Mouse (Mus musculus) lung, adult 2 months (tissue): ENCODE results near the gene Arl6ip5. TPM values are rescaled to one million over a fixed set of nuclear protein-coding genes. Genes with fewer than 3 reads are reported as not detected.

ENCODE experiments used
- DNase-seq: peaks from one replicate; pipeline ENCODE4 v3.0.0; 2022
- H3K4me1 ChIP-seq: fragments of 200-500 bp; 2 replicates; pipeline ENCODE4 v1.6.1; 2011; ENCODE audit warnings: low read length; ENCODE audit not compliant: control insufficient read depth, insufficient read depth
- H3K4me3 ChIP-seq: fragments of 200-500 bp; replicated peaks from 2 replicates; pipeline ENCODE3; 2011; ENCODE audit warnings: low read depth, mild to moderate bottlenecking, control low read depth, low read length; ENCODE audit errors: extremely low read depth
- CTCF ChIP-seq: fragments of 200-500 bp; IDR thresholded peaks from 2 replicates; pipeline ENCODE4 v1.5.1; 2011; ENCODE audit warnings: mild to moderate bottlenecking, low read length, control low read depth; ENCODE audit not compliant: insufficient read depth
- POLR2A ChIP-seq: fragments of 200-500 bp; IDR thresholded peaks from 2 replicates; pipeline ENCODE4 v1.6.1; 2011; ENCODE audit warnings: low read depth, mild to moderate bottlenecking, control low read depth, low read length, borderline replicate concordance; ENCODE audit errors: extremely low read depth
- WGBS: fragments of 180-500 bp; shearing (Covaris S2); methylation state at CpG from one replicate; pipeline ENCODE4 v1.1.7; 2018; 5-methylcytosine and 5-hydroxymethylcytosine counted together
- polyA plus RNA-seq: library from polyadenylated mRNA; depleted of rRNA; stranded (reverse); fragments of >200 nt; gene quantifications from 2 replicates; pipeline ENCODE4 v1.2.3, GENCODE M21; 2012; rRNA removed

Gene Arl6ip5
- polyA plus RNA-seq: 63.2 and 80.0 TPM in 2 replicates

DNA sequence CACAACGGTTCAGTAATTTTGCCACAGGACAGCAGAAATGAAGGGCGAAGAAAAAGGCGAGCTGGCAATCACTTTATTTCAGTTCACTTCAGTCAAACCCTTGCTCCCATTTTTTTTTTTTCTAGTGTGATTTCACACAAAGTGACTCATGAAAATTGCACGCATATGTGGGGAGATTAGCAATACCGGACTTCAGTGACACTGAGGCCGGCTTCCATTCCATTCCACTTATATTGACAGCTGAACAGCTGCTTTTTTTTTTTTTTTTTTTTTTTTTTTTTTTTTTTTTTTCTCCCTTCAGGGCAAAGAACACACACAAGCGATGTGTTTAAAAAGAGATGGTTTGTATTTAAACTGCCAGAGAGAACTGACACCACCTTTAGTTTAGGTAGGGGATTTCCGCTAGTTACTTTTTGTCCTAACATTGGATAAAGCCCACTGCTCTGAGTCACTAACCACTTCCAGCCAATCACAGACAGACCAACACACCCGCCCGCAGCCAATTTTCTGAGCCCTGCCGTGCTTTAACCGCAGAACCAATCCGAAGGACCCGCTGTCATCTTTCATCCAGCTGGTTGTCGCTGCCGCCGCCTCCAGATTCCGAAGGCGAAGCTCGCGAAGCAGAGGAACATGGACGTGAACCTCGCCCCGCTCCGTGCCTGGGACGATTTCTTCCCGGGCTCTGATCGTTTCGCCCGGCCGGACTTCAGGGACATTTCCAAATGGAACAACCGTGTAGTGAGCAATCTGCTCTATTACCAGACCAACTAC lies at the start of gene Arl6ip5:
Arl6ip5 (plus strand) TSS at position 499 of the 771 bp plus-strand sequence.
- peak within 1 kb of the TSS; percentile 96 for H3K4me3 ChIP-seq
- DNase-seq: peak; percentile 80
- WGBS: 6% methylated on average over 32 of the region's 32 CpGs
- TF ChIP-seq POLR2A (peak; percentile 88; the same call in 1 of the 2 replicates), CTCF (no peak)
- H3K4me1 ChIP-seq: peaks cover 13% of the 10 kb centered on the region

DNA sequence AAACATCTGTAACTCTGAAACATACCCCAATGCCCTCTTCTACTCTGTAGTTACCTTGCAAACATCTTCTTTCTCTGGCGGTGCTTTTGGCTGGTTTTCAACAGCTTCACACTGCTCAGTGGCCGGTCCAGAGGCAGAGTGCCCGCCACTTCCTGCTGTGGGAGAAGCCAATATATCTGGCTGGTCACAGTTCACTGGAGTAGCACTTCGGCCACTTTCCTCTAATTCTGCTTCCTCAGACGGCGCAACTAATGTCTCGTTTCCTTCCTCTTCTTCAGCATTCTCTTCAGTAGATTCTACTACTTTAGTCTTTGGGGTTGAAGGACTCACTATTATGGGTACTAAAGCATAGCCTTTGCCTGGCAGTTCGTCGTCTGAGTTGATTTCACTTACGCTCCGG lies 34.8 kb upstream of the Arl6ip5 start:
- Histone ChIP-seq H3K4me1 (peaks cover 13% of the 10 kb centered on the region), H3K4me3 (no peak overlapping the region)
- TF ChIP-seq CTCF: no peak
- TF ChIP-seq POLR2A: no peak
- 34% methylated on average over 11 of the region's 11 CpGs for WGBS
- DNase-seq: no peak

DNA sequence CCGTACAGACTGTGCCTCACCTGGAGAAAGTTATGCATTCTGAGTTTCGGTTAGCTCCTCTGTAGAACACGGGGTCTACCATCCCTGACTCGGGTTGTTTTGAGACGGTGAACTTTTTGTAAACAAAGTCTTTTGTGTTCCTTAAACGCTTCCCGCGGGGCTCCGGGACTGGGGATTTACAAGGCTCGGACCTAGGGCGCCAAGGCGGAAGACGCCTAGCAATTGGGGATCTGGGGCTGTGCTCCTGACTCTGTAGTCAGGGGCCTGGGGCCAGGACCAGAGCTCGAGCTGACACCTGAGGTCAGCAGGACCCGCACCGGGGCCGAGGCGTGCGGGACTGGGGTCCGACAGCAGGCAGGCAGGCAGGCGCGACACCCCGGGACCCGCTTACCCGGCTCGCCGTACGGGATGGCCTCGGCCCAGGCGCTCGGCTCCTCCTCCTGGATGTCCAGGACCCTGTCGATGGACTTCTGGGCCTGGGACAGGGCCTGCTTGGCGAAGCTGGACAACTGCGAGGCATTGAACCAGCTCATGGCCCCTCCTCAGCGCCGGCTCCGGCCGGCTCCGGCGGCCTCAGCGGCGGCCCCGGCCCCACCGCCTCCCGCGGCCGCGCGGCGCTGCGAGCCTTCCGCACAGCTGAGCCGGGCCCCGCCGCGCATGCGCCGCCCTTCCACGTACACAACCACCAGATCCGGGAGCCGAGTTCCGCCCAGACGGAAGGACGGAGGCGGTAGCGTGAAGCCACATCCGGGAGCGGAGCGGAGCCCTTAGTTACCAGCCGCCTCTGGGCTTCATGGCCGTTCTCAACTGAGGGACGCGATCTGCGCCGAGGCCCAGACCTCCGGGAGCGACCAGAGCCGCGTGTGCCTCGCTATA lies 31.8 kb upstream of the Arl6ip5 start, which contains the start of gene Tmf1:
Tmf1 (minus strand) TSS at position 632 of the 876 bp plus-strand sequence.
- TF ChIP-seq POLR2A (peak; percentile 86), CTCF (no peak)
- Histone ChIP-seq H3K4me1 (peaks cover 13% of the 10 kb centered on the region), H3K4me3 (peak within 1 kb of the TSS; percentile 93)
- DNase-seq: peak; percentile 90
- under 1% methylated on average over 80 of the region's 80 CpGs for WGBS

DNA sequence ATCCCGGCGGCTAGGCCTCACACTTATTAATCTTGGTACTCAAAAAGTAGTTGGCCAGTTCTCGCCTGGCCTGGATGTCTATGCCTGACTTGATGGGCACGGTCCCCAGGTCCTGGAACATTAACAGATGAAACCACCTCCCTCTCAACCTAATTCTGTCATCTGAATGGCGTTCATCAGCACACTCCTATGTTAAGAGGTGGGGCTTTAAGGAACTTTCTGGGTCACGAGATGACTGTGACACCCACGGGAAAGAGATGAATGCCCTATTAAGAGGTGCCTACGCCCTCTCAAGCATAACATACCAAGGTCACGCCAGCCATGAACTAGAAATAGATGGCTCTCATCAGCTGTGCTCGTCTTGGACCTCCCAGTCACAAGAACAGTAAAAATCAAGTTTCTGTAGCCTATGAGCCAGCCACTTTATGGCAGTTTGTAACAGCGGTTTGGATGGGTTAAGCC lies 31.1 kb upstream of the Arl6ip5 start:
- peak overlapping the region; percentile 91 for H3K4me3 ChIP-seq
- TF ChIP-seq POLR2A: no peak
- TF ChIP-seq CTCF: no peak
- WGBS: 3% methylated on average over 11 of the region's 11 CpGs
- H3K4me1 ChIP-seq: peaks cover 13% of the 10 kb centered on the region
- no peak for DNase-seq

DNA sequence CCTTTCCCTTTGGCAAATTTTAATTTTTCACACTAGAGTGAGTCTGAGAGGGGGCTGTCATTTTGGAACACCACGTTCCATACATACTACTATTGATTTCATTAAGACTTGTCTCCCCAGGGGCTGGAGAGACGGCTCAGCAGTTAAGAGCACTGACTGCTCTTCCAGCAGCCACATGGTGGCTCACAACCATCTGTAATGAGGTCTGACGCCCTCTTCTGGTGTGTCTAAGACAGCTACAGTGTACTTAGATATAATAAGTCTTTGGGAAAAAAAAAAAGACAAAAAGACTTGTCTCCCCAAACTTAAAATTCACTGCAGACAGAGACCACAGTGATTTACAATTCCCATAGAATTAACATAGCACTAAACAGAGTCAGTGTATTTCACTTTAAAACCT lies 10.1 kb upstream of the Arl6ip5 start:
- WGBS: 74% methylated on average over 3 of the region's 3 CpGs
- no peak for TF ChIP-seq CTCF
- no peak for TF ChIP-seq POLR2A
- no peak for DNase-seq
- Histone ChIP-seq H3K4me3 (no peak overlapping the region), H3K4me1 (peaks cover 9% of the 10 kb centered on the region)

GRCm38 (mm10) chr6:97202477-97202876 lies 8.0 kb upstream of the Arl6ip5 start:
- WGBS: 52% methylated on average over 3 of the region's 3 CpGs
- no peak for DNase-seq
- H3K4me1 ChIP-seq: peaks cover 9% of the 10 kb centered on the region
- no peak overlapping the region for H3K4me3 ChIP-seq
- no peak for TF ChIP-seq POLR2A

DNA sequence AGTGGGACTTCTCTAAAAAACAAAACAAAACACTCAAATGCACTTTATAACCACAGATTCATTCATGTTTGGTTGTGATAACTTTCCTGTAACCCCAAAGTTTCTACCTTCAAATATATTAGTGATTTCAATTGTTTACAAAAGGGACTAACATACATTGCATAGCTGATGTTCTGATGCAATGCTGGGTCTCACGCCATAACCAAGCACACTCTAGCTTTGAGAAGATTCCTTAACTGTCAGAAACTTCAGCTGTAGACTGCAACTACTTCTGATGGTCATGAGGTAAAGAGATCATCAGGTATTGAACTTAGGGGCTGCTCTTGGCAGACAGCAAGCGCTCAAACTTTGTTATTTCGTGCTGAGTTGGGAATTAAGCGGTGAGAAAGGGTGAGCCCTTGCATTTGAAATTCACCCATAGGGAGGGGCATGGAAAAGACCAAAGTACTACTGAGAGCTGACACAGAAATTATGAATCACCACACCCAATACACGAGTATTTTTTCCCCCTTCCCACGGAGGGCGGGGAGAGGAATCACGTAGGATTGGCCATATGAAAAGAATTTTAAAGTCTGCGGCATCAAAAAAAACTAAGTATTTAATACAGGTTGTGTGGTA lies 6.1 kb upstream of the Arl6ip5 start:
- no peak for DNase-seq
- Histone ChIP-seq H3K4me1 (peaks cover 12% of the 10 kb centered on the region), H3K4me3 (peak overlapping the region; percentile 75)
- WGBS: 18% methylated on average over 9 of the region's 9 CpGs
- TF ChIP-seq POLR2A (no peak), CTCF (no peak)

DNA sequence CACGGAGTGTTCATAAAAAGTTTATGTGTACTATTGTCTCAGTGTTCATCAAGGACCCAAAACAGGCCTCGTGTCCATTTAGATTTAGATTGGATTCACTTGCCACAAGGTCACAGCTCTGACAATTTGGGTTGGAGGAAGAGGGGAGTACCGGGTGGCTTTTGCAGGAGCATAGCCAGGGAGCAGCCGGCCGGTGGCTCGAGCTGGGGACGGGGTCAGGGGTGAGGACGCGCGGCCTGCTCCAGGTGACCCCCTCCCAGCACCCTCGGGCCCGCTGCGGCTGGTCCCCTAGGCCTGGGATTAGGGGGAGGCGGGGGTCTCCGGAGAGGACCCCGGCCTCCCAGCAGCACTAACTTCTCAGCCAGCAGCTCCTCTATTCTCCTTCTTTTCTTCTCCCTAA lies 5.5 kb upstream of the Arl6ip5 start:
- DNase-seq: peak; percentile 35
- TF ChIP-seq CTCF (no peak), POLR2A (no peak)
- peaks cover 12% of the 10 kb centered on the region for H3K4me1 ChIP-seq
- peak overlapping the region; percentile 75 for H3K4me3 ChIP-seq
- WGBS: under 1% methylated on average over 16 of the region's 16 CpGs

DNA sequence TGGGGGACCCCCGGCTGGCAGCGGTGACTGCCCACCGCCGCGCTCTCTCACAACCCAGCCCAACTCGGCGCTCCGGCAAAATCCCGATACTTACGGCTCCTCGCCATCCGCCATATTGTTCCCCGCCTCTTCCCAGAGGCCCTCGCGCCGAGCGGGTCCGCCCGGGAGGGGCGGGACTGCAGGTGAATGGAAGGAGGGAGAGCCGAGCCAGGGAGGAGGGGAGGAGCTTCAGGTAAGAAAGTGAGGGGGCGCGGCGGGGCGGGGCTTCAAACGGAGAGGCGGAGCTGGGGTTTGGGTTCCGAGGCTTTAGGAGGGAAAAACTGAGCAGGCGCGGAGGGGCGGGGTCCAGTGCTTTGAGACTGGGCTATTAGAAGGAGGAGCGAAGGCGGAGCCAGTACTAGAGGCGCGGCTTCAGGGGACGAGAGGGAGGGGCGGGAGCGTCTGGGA lies 5.0 kb upstream of the Arl6ip5 start, which contains the start of gene Uba3:
Uba3 (minus strand) TSS at position 209 of the 447 bp plus-strand sequence.
- Histone ChIP-seq H3K4me3 (peak within 1 kb of the TSS; percentile 75), H3K4me1 (peaks cover 12% of the 10 kb centered on the region)
- TF ChIP-seq POLR2A (peak; percentile 76; the same call in 1 of the 2 replicates), CTCF (no peak)
- WGBS: under 1% methylated on average over 38 of the region's 38 CpGs
- peak; percentile 99 for DNase-seq
